Comparison of ENCODE assay signal across 8 mouse cellular contexts in the genomic region with DNA sequence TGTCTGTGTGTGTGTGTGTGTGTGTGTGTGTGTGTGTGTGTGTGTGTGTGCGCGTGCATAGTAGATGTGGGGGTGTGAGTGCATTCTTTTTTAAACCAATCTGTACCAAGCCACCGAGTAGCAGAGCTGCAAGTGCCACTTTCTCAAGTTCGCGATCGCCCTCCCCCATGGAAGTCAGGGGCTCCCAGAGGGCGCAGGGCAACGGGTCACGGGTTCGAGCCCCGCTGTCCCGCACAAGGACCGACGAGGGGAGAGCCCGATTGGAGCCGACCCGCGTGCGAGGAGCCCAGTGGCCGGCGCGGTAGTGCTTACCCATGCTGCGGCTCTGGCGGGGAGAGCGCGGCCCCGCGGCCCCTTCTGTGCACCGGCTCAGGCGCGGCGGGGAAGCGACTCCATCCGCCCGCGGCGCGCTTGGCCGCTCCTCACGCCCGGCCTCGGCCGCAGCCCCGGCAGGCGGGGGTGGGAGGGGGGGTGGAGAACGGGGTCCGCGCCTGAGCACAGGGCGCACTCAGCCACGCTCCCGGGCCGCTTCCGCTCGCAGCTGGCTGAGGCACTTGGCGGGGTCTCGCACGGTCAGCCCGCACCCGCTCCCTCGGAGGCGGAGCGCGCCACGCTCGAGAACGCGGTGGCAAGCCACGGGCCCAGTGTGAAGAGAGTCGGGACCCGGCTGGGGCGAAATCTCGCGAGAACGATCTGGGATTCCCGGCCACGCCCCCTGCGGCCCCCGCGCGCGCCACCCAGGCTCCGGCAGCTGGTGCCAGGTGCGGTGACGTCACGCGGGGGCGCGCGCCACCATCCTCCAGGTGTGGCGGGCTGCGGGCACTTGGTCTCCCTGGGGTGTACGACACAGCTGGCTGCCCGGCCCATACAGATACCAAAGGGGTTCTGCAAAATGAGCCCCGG. TPM values are rescaled to one million over a fixed set of nuclear protein-coding genes. Genes with fewer than 3 reads are reported as not detected.
A peak's percentile ranks its signal among the peaks of the same experiment; 100 is the strongest.
DNase-seq lines count a peak whose midpoint lies in the region; ATAC-seq lines count a peak whose summit lies in the region.

Gene Cd2ap, minus strand, starts transcription at position 665 of the 903 bp plus-strand sequence.

- H3K9me3 ChIP-seq in forebrain, embryonic 10.5 days = no peaks in the 10 kb centered on the region
- H3K9me3 ChIP-seq in heart, embryonic 15.5 days (replicated peaks) = no peaks in the 10 kb centered on the region
- no peaks in the 10 kb centered on the region for H3K9me3 ChIP-seq in liver, embryonic 15.5 days (replicated peaks)
- no peaks in the 10 kb centered on the region for H3K9me3 ChIP-seq in neural tube, embryonic 12.5 days

- peak within 1 kb of the TSS; percentile 98 for H3K27ac ChIP-seq in forebrain, embryonic 10.5 days
- peak within 1 kb of the TSS; percentile 98 for H3K27ac ChIP-seq in heart, embryonic 15.5 days
- peak within 1 kb of the TSS; percentile 90 for H3K27ac ChIP-seq in liver, embryonic 15.5 days (replicated peaks)
- peak within 1 kb of the TSS; percentile 86 for H3K27ac ChIP-seq in neural tube, embryonic 12.5 days

- peak within 1 kb of the TSS; percentile 89 for H3K4me3 ChIP-seq in forebrain, embryonic 10.5 days
- H3K4me3 ChIP-seq in heart, embryonic 15.5 days = peak within 1 kb of the TSS; percentile 98
- H3K4me3 ChIP-seq in liver, embryonic 15.5 days (replicated peaks) = peak within 1 kb of the TSS; percentile 97
- peak within 1 kb of the TSS; percentile 80 for H3K4me3 ChIP-seq in neural tube, embryonic 12.5 days

- peak; percentile 86 for ATAC-seq in CD4-positive, CD25-positive, alpha-beta regulatory T cell, adult 4 months
- peak; percentile 95 for ATAC-seq in heart, embryonic 15.5 days (replicated peaks; ENCODE audit: insufficient number of reproducible peaks, insufficient read depth, low FRiP score, low read depth)
- ATAC-seq in liver, embryonic 15.5 days (ENCODE audit: insufficient read depth) = peak; percentile 95
- peak; percentile 97 for ATAC-seq in neural tube, embryonic 12.5 days (ENCODE audit: low FRiP score, low read depth)

- WGBS in forebrain, embryonic 10.5 days = under 1% methylated on average over 79 of the region's 94 CpGs
- under 1% methylated on average over 87 of the region's 94 CpGs for WGBS in heart, embryonic 15.5 days
- under 1% methylated on average over 88 of the region's 94 CpGs for WGBS in liver, embryonic 15.5 days (ENCODE audit: insufficient replicate concordance)
- under 1% methylated on average over 91 of the region's 94 CpGs for WGBS in neural tube, embryonic 12.5 days

- H3K4me2 ChIP-seq in heart, embryonic 15.5 days = peak within 1 kb of the TSS; percentile 76
- H3K4me2 ChIP-seq in liver, embryonic 15.5 days = peak within 1 kb of the TSS; percentile 94
- H3K4me2 ChIP-seq in neural tube, embryonic 12.5 days (replicated peaks) = peak within 1 kb of the TSS; percentile 80

- H3K4me1 ChIP-seq in forebrain, embryonic 10.5 days = peaks cover 17% of the 10 kb centered on the region
- H3K4me1 ChIP-seq in heart, embryonic 15.5 days (replicated peaks) = peaks cover 23% of the 10 kb centered on the region
- peaks cover 36% of the 10 kb centered on the region for H3K4me1 ChIP-seq in liver, embryonic 15.5 days (replicated peaks)
- H3K4me1 ChIP-seq in neural tube, embryonic 12.5 days = 0 out of 2 replicates have a peak, but pooled peaks cover 8% of the 10 kb centered on the region

- H3K36me3 ChIP-seq in forebrain, embryonic 10.5 days (replicated peaks) = no peaks in the 10 kb centered on the region
- H3K36me3 ChIP-seq in heart, embryonic 15.5 days = no peaks in the 10 kb centered on the region
- no peaks in the 10 kb centered on the region for H3K36me3 ChIP-seq in liver, embryonic 15.5 days (replicated peaks)
- H3K36me3 ChIP-seq in neural tube, embryonic 12.5 days = no peaks in the 10 kb centered on the region

- H3K27me3 ChIP-seq in forebrain, embryonic 10.5 days (ENCODE audit: poor library complexity, severe bottlenecking) = peaks cover 10% of the 10 kb centered on the region; the same call in 1 of the 2 replicates
- H3K27me3 ChIP-seq in heart, embryonic 15.5 days = no peaks in the 10 kb centered on the region
- H3K27me3 ChIP-seq in liver, embryonic 15.5 days = no peaks in the 10 kb centered on the region
- H3K27me3 ChIP-seq in neural tube, embryonic 12.5 days (replicated peaks) = no peaks in the 10 kb centered on the region

- peak; percentile 85 for DNase-seq in c-Kit-negative CD71-positive TER-119-positive erythroid progenitor cells, embryonic 14.5 days (ENCODE audit: low read depth, low spot score)
- peak; percentile 89 for DNase-seq in forebrain, embryonic 10.5 days (ENCODE audit: extremely low spot score, low spot score)
- DNase-seq in kidney, postnatal 36 days = peak; percentile 97 to 99
- DNase-seq in telencephalon, adult 2 months (ENCODE audit: low read depth, low spot score) = peak; percentile 75

- H3K9ac ChIP-seq in heart, embryonic 15.5 days = peak within 1 kb of the TSS; percentile 99
- peak within 1 kb of the TSS; percentile 92 for H3K9ac ChIP-seq in liver, embryonic 15.5 days
- H3K9ac ChIP-seq in neural tube, embryonic 12.5 days = peak within 1 kb of the TSS; percentile 88

RNA-seq across cellular contexts. Expression of gene Cd2ap, which starts in this region (rescaled TPM):
- 10 to 100 TPM; 13.3 to 14.8 TPM for polyA plus RNA-seq in CD4-positive, CD25-positive, alpha-beta regulatory T cell, adult 4 months (2017; shearing (Covaris generic))
- 12.8 and 13.3 TPM in 2 replicates for polyA plus RNA-seq in forebrain, embryonic 10.5 days (2016; fragmentation: Nextera tagmentation; extraction: Ambion mirVana)
- polyA plus RNA-seq in heart, embryonic 15.5 days (2015; fragmentation: Nextera tagmentation; extraction: Ambion mirVana) = 16.7 and 18.1 TPM in 2 replicates
- 7.9 and 8.5 TPM in 2 replicates for polyA plus RNA-seq in liver, embryonic 15.5 days (2015; fragmentation: Nextera tagmentation; extraction: Ambion mirVana)
- polyA plus RNA-seq in neural tube, embryonic 12.5 days (2016; fragmentation: Nextera tagmentation; extraction: Ambion mirVana) = 12.7 and 16.1 TPM in 2 replicates

Comparison
In these comparisons a context has a peak if more than half of its experiments do, and no peak if none do; other contexts are left out.
1. Peak in every context shown above with its lines: DNase-seq, ATAC-seq, H3K4me3 ChIP-seq and H3K27ac ChIP-seq.